Mouse (Mus musculus) ES-E14 (cell line): Measurements from ENCODE around the gene Adamtsl5.

Experiments used
- CHD2 ChIP-seq: IDR thresholded peaks from 2 replicates; pipeline ENCODE4 v1.6.1; 2014; ENCODE audit warnings: mild to moderate bottlenecking, low read depth, low read length, inconsistent platforms
- MAFK ChIP-seq: IDR thresholded peaks from 2 replicates; pipeline ENCODE4 v1.6.1; 2014; ENCODE audit warnings: mild to moderate bottlenecking, low read depth, low read length, inconsistent platforms; ENCODE audit not compliant: insufficient read depth
- ZNF384 ChIP-seq: IDR thresholded peaks from 2 replicates; pipeline ENCODE4 v1.6.1; 2012; ENCODE audit warnings: low read depth, low read length, inconsistent platforms

DNA sequence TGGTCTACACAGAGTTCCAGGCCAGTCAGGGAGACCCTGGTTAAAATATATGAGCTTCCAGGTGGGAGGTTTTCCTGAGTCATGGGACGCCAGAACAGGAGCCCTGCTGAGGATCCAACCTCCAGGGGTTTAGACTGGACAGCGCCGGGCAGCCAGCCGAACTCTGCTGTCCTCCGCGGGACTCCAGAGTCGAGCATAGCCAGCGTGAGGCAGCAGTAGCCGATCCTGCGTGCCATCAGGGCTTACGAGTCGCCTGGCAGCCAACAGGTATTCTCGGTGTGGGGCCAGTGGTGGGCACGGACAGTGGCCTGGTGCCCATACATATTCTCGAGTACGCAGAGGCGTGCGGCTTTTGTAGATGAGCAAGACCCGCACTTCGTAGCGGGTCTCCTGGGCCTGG lies 7.2 kb downstream of the Adamtsl5 start:
- TF ChIP-seq ZNF384 (no peak), MAFK (no peak), CHD2 (no peak)
